In genomic region chr11:32221951-32222409, GRCm38 (mm10) we compare ENCODE assay signal across 8 mouse cellular contexts. TPM values are rescaled to one million over a fixed set of nuclear protein-coding genes. Genes with fewer than 3 reads are reported as not detected.
DNase-seq lines count a peak whose midpoint lies in the region; ATAC-seq and TF ChIP-seq lines count a peak whose summit lies in the region.

Gene Rhbdf1, minus strand, starts transcription at chr11:32222300.

- intact Hi-C loops in heart, postnatal 25 days (cut with DNase I), result no loop called here

- in situ Hi-C loops in ES-E14 (cut with MboI; ENCODE audit: low sequenced_read_pairs in 2 of 2, unreplicated experiment in 2 of 2), result no loop called here

- peaks cover 0 to 41% of the 10 kb centered on the region in 2 experiments for H3K4me1 ChIP-seq in ES-E14 (ENCODE audit: control insufficient read depth in 2 of 2, insufficient read depth in 2 of 2, low read length in 2 of 2, poor library complexity in 1 of 2)
- peaks cover 36% of the 10 kb centered on the region for H3K4me1 ChIP-seq in forebrain, embryonic 12.5 days

- DNase-seq in ES-E14 (ENCODE audit: low read depth, low spot score), result no peak
- peak; percentile 77 for DNase-seq in ZHBTc4 (ENCODE audit: low read depth, low spot score)
- DNase-seq in heart, postnatal 25 days (ENCODE audit: low spot score), result peak; percentile 62
- DNase-seq in large intestine, adult 2 months (ENCODE audit: low read depth, low spot score), result no peak
- DNase-seq in lung, postnatal 14 days, result peak; percentile 75
- peak; percentile 76 for DNase-seq in testis, postnatal 10 days (ENCODE audit: low spot score)
- DNase-seq in T-cell, adult 2 months (ENCODE audit: low spot score), result no peak

- H3K9me3 ChIP-seq in ES-E14 (ENCODE audit: control insufficient read depth, insufficient read depth, low read depth, low read length), result no peaks in the 10 kb centered on the region
- H3K9me3 ChIP-seq in forebrain, embryonic 12.5 days, result no peaks in the 10 kb centered on the region

- H3K27ac ChIP-seq in ES-E14 (ENCODE audit: insufficient read depth, low read depth, low read length, poor library complexity, severe bottlenecking), result peak within 1 kb of the TSS; percentile 56; the same call in 1 of the 2 replicates
- H3K27ac ChIP-seq in forebrain, embryonic 12.5 days, result peak within 1 kb of the TSS; percentile 57

- 1% methylated on average over 66 of the region's 72 CpGs for whole genome bisulfite sequencing in forebrain, embryonic 12.5 days
- under 1% methylated on average over 72 of the region's 72 CpGs for WGBS in large intestine, adult 2 months

- peak within 1 kb of the TSS; percentile 83 for H3K9ac ChIP-seq in ES-E14 (ENCODE audit: insufficient read depth, low read depth, low read length, poor library complexity, severe bottlenecking)
- peak within 1 kb of the TSS; percentile 81 for H3K9ac ChIP-seq in forebrain, embryonic 12.5 days

- peak; percentile 42 for ATAC-seq in forebrain, embryonic 12.5 days (ENCODE audit: low FRiP score)

- no peaks in the 10 kb centered on the region for H3K36me3 ChIP-seq in ES-E14 (ENCODE audit: control insufficient read depth, insufficient read depth, low read length, poor library complexity, severe bottlenecking)
- H3K36me3 ChIP-seq in forebrain, embryonic 12.5 days (replicated peaks), result no peaks in the 10 kb centered on the region

- H3K4me2 ChIP-seq in forebrain, embryonic 12.5 days, result peak within 1 kb of the TSS; percentile 97

- peaks cover 55% of the 10 kb centered on the region for H3K27me3 ChIP-seq in forebrain, embryonic 12.5 days

- peak within 1 kb of the TSS; percentile 69 to 84 for H3K4me3 ChIP-seq in ES-E14 (ENCODE audit: insufficient read depth in 1 of 2, low read depth in 1 of 2, low read length in 2 of 2, poor library complexity in 1 of 2, severe bottlenecking in 1 of 2)
- peak within 1 kb of the TSS; percentile 60 for H3K4me3 ChIP-seq in forebrain, embryonic 12.5 days (replicated peaks)

TF ChIP-seq in ES-E14, 5 proteins besides CTCF, POLR2A, EP300 and RAD21:
- TF ChIP-seq CHD2 (IDR thresholded peaks at IDR 0.05; ENCODE audit: low read depth, low read length) (no peak), HCFC1 (IDR thresholded peaks at IDR 0.05; ENCODE audit: borderline replicate concordance, insufficient read depth, low read length) (peak; percentile 13; the same call in 1 of the 2 replicates)

RNA-seq across cellular contexts. Expression of gene Rhbdf1, which starts in this region (rescaled TPM):
- 24.8 and 58.9 TPM in 2 replicates for total RNA-seq in ES-E14 (2012; rRNA removed)
- polyA plus RNA-seq in forebrain, embryonic 12.5 days (2016; fragmentation: Nextera tagmentation; extraction: Ambion mirVana), result 18.3 and 19.1 TPM in 2 replicates
- 10 to 100 TPM; 21.9 to 25.0 TPM for total RNA-seq in heart, postnatal 25 days (2021)
- polyA plus RNA-seq in large intestine, adult 2 months (2012; rRNA removed), result 42.0 and 45.2 TPM in 2 replicates

Comparison
In these comparisons a context has a peak if more than half of its experiments do, and no peak if none do; other contexts are left out.
1. DNase-seq: peak in ZHBTc4 (single experiment), heart, postnatal 25 days (single experiment), lung, postnatal 14 days (single experiment) and testis, postnatal 10 days (single experiment); none in ES-E14 (single experiment), large intestine, adult 2 months (single experiment) and T-cell, adult 2 months (single experiment).